Comparison of ENCODE assay signal across 9 mouse cellular contexts in genomic region chr8:124140868-124141431, GRCm38 (mm10).
DNase-seq lines count a peak whose midpoint lies in the region; ATAC-seq lines count a peak whose summit lies in the region.
"Had no signal": no experiment of that assay in that cellular context is flagged by ENCODE, and none has a peak within 500 bp of the region (broad histone marks: within the 10 kb centered on the region; RNA-seq: fewer than 3 reads in every experiment).

No protein-coding gene starts in this region.

- no peak overlapping the region for H3K9ac ChIP-seq in hindbrain, embryonic 11.5 days (ENCODE audit: low read depth, low read length)
- no peak overlapping the region for H3K9ac ChIP-seq in neural tube, embryonic 13.5 days

- H3K4me2 ChIP-seq in hindbrain, embryonic 11.5 days (replicated peaks; ENCODE audit: low read depth, low read length): no peak overlapping the region
- H3K4me2 ChIP-seq in neural tube, embryonic 13.5 days: peak overlapping the region; percentile 35

- no peak overlapping the region for H3K4me3 ChIP-seq in hindbrain, embryonic 11.5 days (ENCODE audit: low read depth, low read length)
- H3K4me3 ChIP-seq in neural tube, embryonic 13.5 days: no peak overlapping the region

- WGBS in hindbrain, embryonic 11.5 days: 49% methylated on average over 20 of the region's 20 CpGs
- WGBS in neural tube, embryonic 13.5 days: 17% methylated on average over 20 of the region's 20 CpGs

- no peaks in the 10 kb centered on the region for H3K27me3 ChIP-seq in hindbrain, embryonic 11.5 days (ENCODE audit: control insufficient read depth, insufficient read depth, low read length)
- H3K27me3 ChIP-seq in neural tube, embryonic 13.5 days: no peaks in the 10 kb centered on the region

- 0 out of 2 replicates have a peak, but pooled peaks cover 4% of the 10 kb centered on the region for H3K4me1 ChIP-seq in hindbrain, embryonic 11.5 days (replicated peaks; ENCODE audit: control insufficient read depth, insufficient read depth, low read length)
- peaks cover 73% of the 10 kb centered on the region for H3K4me1 ChIP-seq in neural tube, embryonic 13.5 days (replicated peaks)

- H3K9me3 ChIP-seq in hindbrain, embryonic 11.5 days (ENCODE audit: control insufficient read depth, low read length): no peaks in the 10 kb centered on the region
- no peaks in the 10 kb centered on the region for H3K9me3 ChIP-seq in neural tube, embryonic 13.5 days

- H3K27ac ChIP-seq in hindbrain, embryonic 11.5 days (ENCODE audit: low read depth, low read length): 0 out of 2 replicates have a peak overlapping the region, but pooled peaks have one; percentile 43
- peak overlapping the region; percentile 89 for H3K27ac ChIP-seq in neural tube, embryonic 13.5 days (replicated peaks)

- ATAC-seq in cerebellum, adult (ENCODE audit: insufficient number of reproducible peaks, low FRiP score, low TSS enrichment): no peak
- peak; percentile 27; the same call in 1 of the 2 replicates for ATAC-seq in hindbrain, embryonic 11.5 days (ENCODE audit: low FRiP score)
- ATAC-seq in neural tube, embryonic 13.5 days (ENCODE audit: low read depth): peak; percentile 77
- ATAC-seq: inflammation-experienced regulatory T-cells, adult 6 months had no signal

- H3K36me3 ChIP-seq in hindbrain, embryonic 11.5 days (ENCODE audit: control insufficient read depth, insufficient read depth, low read length): no peaks in the 10 kb centered on the region
- no peaks in the 10 kb centered on the region for H3K36me3 ChIP-seq in neural tube, embryonic 13.5 days

- peak; percentile 50 to 55 for DNase-seq in cerebellum, postnatal 14 days
- DNase-seq in right cerebral cortex, postnatal 10 days (ENCODE audit: low spot score in 2 of 2): peak; percentile 28 to 30
- no peak for DNase-seq in right cerebral cortex, postnatal 4 days
- peak; percentile 49 for DNase-seq in hindbrain, embryonic 11.5 days (ENCODE audit: low spot score)
- no peak for DNase-seq in lung, postnatal 4 days
- DNase-seq in frontal cortex, postnatal 25 days (ENCODE audit: low spot score in 2 of 2): no peak

Comparison
In these comparisons a context has a peak if more than half of its experiments do, and no peak if none do; other contexts are left out.
1. DNase-seq: peak in cerebellum, postnatal 14 days (2 of 2), right cerebral cortex, postnatal 10 days (2 of 2) and hindbrain, embryonic 11.5 days (single experiment); none in right cerebral cortex, postnatal 4 days (single experiment), lung, postnatal 4 days (0 of 2) and frontal cortex, postnatal 25 days (0 of 2).